Mouse (Mus musculus): ENCODE measurements around the gene Clstn3.
"Not testable (repeated sequence)": the region's sequence is repeated elsewhere in the genome, so short reads cannot be mapped to it uniquely, and the experiment has no call there.

Clstn3 gene

DNA sequence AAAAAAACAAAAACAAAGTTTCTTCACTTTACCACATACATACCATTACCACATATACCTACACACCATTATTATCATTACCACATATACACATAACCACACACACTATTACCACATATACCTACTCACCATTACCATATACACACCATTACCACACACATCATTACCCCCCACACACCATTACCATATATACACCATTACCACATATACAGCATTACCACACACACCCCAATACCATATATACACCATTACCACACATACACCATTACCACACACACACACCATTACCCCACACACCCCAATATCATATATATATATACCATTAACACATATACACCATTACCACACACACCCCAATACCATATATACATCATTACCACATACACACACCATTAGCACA, 57.4 kb downstream of the Clstn3 start:
- DNase-seq: no peak

DNA sequence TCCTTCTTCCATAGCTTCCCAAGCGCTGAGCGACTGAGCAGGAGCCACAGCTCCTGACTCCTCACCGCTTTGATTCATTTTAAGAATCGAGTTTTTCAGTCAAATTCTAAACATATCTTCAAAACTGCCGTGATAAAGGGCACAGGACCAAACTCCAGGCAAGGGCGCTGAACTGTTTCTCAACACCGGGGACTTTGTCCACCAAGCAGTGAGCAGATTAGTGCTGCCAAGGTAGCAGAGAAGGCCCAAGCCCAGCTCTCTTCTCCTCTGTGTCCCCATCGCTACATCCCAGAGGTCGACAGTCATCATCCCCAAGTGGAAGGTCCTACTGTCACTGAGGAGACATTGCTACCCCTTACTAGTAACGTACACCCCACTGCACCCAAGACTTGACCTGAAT, 58.3 kb downstream of the Clstn3 start:
- DNase-seq: no peak

DNA sequence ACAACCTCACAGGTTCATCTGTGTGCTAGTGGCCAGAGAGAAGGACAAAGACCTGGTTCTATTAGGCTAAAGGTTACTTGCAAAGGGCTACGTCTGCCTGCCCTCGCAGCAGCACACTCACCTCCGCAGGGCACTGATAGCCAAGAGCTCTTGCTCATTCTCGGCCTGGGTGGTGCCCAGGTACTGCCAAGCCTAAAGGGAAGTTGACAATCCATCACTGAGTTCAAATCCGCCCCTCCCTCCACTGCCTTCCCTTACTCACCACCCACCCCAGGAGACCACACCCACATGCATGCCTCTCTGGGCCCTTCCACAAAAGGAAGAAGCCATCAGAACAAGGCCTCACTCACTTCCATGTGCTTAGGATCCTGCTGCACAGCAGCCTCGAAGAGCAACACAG, 64.9 kb downstream of the Clstn3 start:
- no peak for DNase-seq

DNA sequence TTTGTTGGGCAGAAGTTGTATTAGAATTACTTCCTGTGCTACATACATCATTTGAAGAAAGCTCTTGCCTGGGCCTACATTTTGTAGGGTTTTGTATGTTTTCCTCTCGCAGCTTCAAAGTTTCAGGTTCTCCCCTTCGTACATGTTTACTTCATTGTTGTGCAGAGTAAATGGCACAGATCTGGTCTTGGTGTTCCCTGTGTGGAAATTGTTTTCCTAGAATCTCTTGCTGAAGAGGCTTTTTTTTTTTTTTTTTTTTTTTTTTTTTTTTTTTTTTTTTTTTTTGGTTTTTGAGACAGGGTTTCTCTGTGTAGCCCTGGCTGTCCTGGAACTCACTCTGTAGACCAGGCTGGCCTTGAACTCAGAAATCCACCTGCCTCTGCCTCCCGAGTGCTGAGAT, 69.6 kb downstream of the Clstn3 start:
- not testable (repeated sequence) for DNase-seq

All from B cell, adult 2 months (primary cell).